9 mouse cellular contexts compared by ENCODE assay signal in genomic region chr4:98758012-98758821, GRCm38 (mm10). TPM values are rescaled to one million over a fixed set of nuclear protein-coding genes. Genes with fewer than 3 reads are reported as not detected.
A peak's percentile ranks its signal among the peaks of the same experiment; 100 is the strongest.
DNase-seq lines count a peak whose midpoint lies in the region; ATAC-seq lines count a peak whose summit lies in the region.
"Had no signal": no experiment of that assay in that cellular context is flagged by ENCODE, and none has a peak within 500 bp of the region (broad histone marks: within the 10 kb centered on the region; RNA-seq: fewer than 3 reads in every experiment).

No protein-coding gene starts in this region.

- 47% methylated on average over 4 of the region's 4 CpGs for WGBS in heart, embryonic 14.5 days
- WGBS in hindbrain, embryonic 11.5 days: 52% methylated on average over 4 of the region's 4 CpGs
- 59% methylated on average over 4 of the region's 4 CpGs for WGBS in midbrain, embryonic 11.5 days

- DNase-seq in heart, adult 9 months (ENCODE audit: low spot score in 2 of 2): no peak
- DNase-seq in cerebellum, postnatal 10 days: peak; percentile 77 to 80
- DNase-seq in hindbrain, embryonic 11.5 days (ENCODE audit: low spot score): no peak
- DNase-seq in midbrain, embryonic 11.5 days (ENCODE audit: low spot score, missing footprints): no peak
- no peak for DNase-seq in urinary bladder, postnatal 4 days (ENCODE audit: low spot score in 2 of 2)
- no peak for DNase-seq in gastrocnemius, adult 8-10 months (ENCODE audit: low spot score in 2 of 2)
- no peak for DNase-seq in adrenal gland, adult 2 months

- H3K9me3 ChIP-seq in heart, embryonic 14.5 days (ENCODE audit: control insufficient read depth, low read length): no peaks in the 10 kb centered on the region
- H3K9me3 ChIP-seq in hindbrain, embryonic 11.5 days (ENCODE audit: control insufficient read depth, low read length): no peaks in the 10 kb centered on the region
- no peaks in the 10 kb centered on the region for H3K9me3 ChIP-seq in midbrain, embryonic 11.5 days (ENCODE audit: control insufficient read depth, low read length)

- no peak overlapping the region for H3K27ac ChIP-seq in heart, embryonic 14.5 days (replicated peaks in 1 of 2; ENCODE audit: control insufficient read depth in 1 of 2, insufficient read depth in 1 of 2, low read depth in 2 of 2, low read length in 2 of 2)
- no peak overlapping the region; the same call in 1 of the 2 replicates for H3K27ac ChIP-seq in hindbrain, embryonic 11.5 days (ENCODE audit: low read depth, low read length)
- H3K27ac ChIP-seq in midbrain, embryonic 11.5 days (ENCODE audit: low read depth, low read length): no peak overlapping the region

- no peak overlapping the region for H3K4me3 ChIP-seq in heart, embryonic 14.5 days (ENCODE audit: control insufficient read depth in 1 of 2, insufficient read depth in 1 of 2, low read depth in 1 of 2, low read length in 2 of 2)
- H3K4me3 ChIP-seq in hindbrain, embryonic 11.5 days (ENCODE audit: low read depth, low read length): no peak overlapping the region
- H3K4me3 ChIP-seq in midbrain, embryonic 11.5 days (ENCODE audit: low read depth, low read length): no peak overlapping the region

- no peaks in the 10 kb centered on the region; a peak in 1 of 4 replicates for H3K4me1 ChIP-seq in heart, embryonic 14.5 days (ENCODE audit: control insufficient read depth in 2 of 2, insufficient read depth in 2 of 2, low read length in 2 of 2)
- H3K4me1 ChIP-seq in hindbrain, embryonic 11.5 days (replicated peaks; ENCODE audit: control insufficient read depth, insufficient read depth, low read length): no peaks in the 10 kb centered on the region; the same call in none of the 2 replicates
- H3K4me1 ChIP-seq in midbrain, embryonic 11.5 days (ENCODE audit: control insufficient read depth, insufficient read depth, low read length): peaks cover 10% of the 10 kb centered on the region

- H3K27me3 ChIP-seq in heart, embryonic 14.5 days (ENCODE audit: control insufficient read depth, insufficient read depth, low read length): no peaks in the 10 kb centered on the region
- no peaks in the 10 kb centered on the region for H3K27me3 ChIP-seq in hindbrain, embryonic 11.5 days (ENCODE audit: control insufficient read depth, insufficient read depth, low read length)
- no peaks in the 10 kb centered on the region for H3K27me3 ChIP-seq in midbrain, embryonic 11.5 days (ENCODE audit: control insufficient read depth, insufficient read depth, low read length)

- no peak overlapping the region for H3K4me2 ChIP-seq in heart, embryonic 14.5 days (ENCODE audit: low read length)
- no peak overlapping the region for H3K4me2 ChIP-seq in hindbrain, embryonic 11.5 days (replicated peaks; ENCODE audit: low read depth, low read length)
- H3K4me2 ChIP-seq in midbrain, embryonic 11.5 days: no peak overlapping the region

- ATAC-seq in heart, embryonic 14.5 days (ENCODE audit: insufficient number of reproducible peaks, insufficient read depth, low FRiP score, low read depth): peak; percentile 35; the same call in 1 of the 2 replicates
- ATAC-seq in hindbrain, embryonic 11.5 days (ENCODE audit: low FRiP score): peak; percentile 71
- peak; percentile 51 for ATAC-seq in midbrain, embryonic 11.5 days (ENCODE audit: low FRiP score)

- no peak overlapping the region for H3K9ac ChIP-seq in heart, embryonic 14.5 days (ENCODE audit: low read length)
- H3K9ac ChIP-seq in hindbrain, embryonic 11.5 days (ENCODE audit: low read depth, low read length): no peak overlapping the region
- 0 out of 2 replicates have a peak overlapping the region, but pooled peaks have one; percentile 12 for H3K9ac ChIP-seq in midbrain, embryonic 11.5 days (ENCODE audit: low read length)

- no peaks in the 10 kb centered on the region for H3K36me3 ChIP-seq in heart, embryonic 14.5 days (ENCODE audit: control insufficient read depth, insufficient read depth, low read length)
- H3K36me3 ChIP-seq in hindbrain, embryonic 11.5 days (ENCODE audit: control insufficient read depth, insufficient read depth, low read length): no peaks in the 10 kb centered on the region
- no peaks in the 10 kb centered on the region for H3K36me3 ChIP-seq in midbrain, embryonic 11.5 days (ENCODE audit: control insufficient read depth, insufficient read depth, low read length)

RNA-seq across cellular contexts. Expression of gene L1td1, which starts 31.7 kb away (rescaled TPM):
- not detected in 2 replicates for polyA plus RNA-seq in heart, embryonic 14.5 days (2014; fragmentation: Nextera tagmentation; extraction: Ambion mirVana)
- 0.68 TPM in 1 of 2 replicates, not detected in the other for polyA plus RNA-seq in hindbrain, embryonic 11.5 days (2014; fragmentation: Nextera tagmentation; extraction: Ambion mirVana)
- polyA plus RNA-seq in midbrain, embryonic 11.5 days (2014; fragmentation: Nextera tagmentation; extraction: Ambion mirVana): 0.17 TPM in 1 of 2 replicates, not detected in the other
- not detected for total RNA-seq in gastrocnemius, adult 8-10 months (2022)
- total RNA-seq in adrenal gland, adult 2 months (2021): not detected
- not detected in 2 replicates for polyA plus RNA-seq in adrenal gland, adult 2 months (2012; rRNA removed)
- total RNA-seq: layer of hippocampus, adult 18-20 months had no signal

RNA-seq across cellular contexts. Expression of gene Kank4, which starts 59.1 kb away (rescaled TPM):
- polyA plus RNA-seq in heart, embryonic 14.5 days (2014; fragmentation: Nextera tagmentation; extraction: Ambion mirVana): 0.70 and 0.84 TPM in 2 replicates
- polyA plus RNA-seq in hindbrain, embryonic 11.5 days (2014; fragmentation: Nextera tagmentation; extraction: Ambion mirVana): 1.4 and 1.7 TPM in 2 replicates
- polyA plus RNA-seq in midbrain, embryonic 11.5 days (2014; fragmentation: Nextera tagmentation; extraction: Ambion mirVana): 0.92 and 0.98 TPM in 2 replicates
- 1 to 10 TPM in 2 of 4 experiments, under 1 TPM in 2; 0.43 to 1.4 (median 0.86) TPM for total RNA-seq in gastrocnemius, adult 8-10 months (2022)
- total RNA-seq in adrenal gland, adult 2 months (2021): 1 to 10 TPM; 2.8 to 3.9 TPM
- polyA plus RNA-seq in adrenal gland, adult 2 months (2012; rRNA removed): 1.5 and 2.2 TPM in 2 replicates

Comparison
In these comparisons a context has a peak if more than half of its experiments do, and no peak if none do; other contexts are left out.
1. DNase-seq: peak in cerebellum, postnatal 10 days (2 of 2); none in heart, adult 9 months (0 of 2), hindbrain, embryonic 11.5 days (single experiment), midbrain, embryonic 11.5 days (single experiment), urinary bladder, postnatal 4 days (0 of 2), gastrocnemius, adult 8-10 months (0 of 2) and adrenal gland, adult 2 months (single experiment).
2. Peak in every context shown above with its lines, with median percentiles within 50 percentile points of each other: ATAC-seq.